Mouse (Mus musculus): ENCODE results near the gene Gpld1.

DNA sequence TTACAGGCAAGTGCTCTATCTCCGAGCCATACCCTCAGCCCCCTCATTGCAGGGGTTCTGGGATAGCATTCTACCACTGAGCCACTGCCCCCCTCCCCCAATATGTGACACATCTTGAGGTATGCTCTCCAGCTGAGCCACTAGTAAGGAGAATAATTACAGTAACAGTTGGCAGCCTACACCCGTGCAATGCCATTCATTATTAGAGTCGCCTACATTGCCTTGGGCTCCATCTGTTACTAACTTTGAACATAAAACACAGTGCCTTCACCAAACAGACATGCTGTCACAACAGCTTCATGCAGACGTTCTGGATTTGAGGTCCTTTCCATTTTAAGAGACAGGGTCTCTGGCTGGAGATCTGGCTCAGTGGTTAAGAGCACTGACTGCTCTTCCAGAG, 33.4 kb downstream of the Gpld1 start:
- no peak for TF ChIP-seq CTCF (IDR thresholded peaks at IDR 0.05; ENCODE audit: control insufficient read depth, insufficient read depth, insufficient replicate concordance, low read depth, low read length)
- TF ChIP-seq POLR2A (IDR thresholded peaks at IDR 0.05; ENCODE audit: control insufficient read depth, low read depth, low read length): no peak

Measured in testis, adult 2 months (tissue).